Mouse (Mus musculus): ENCODE data around the gene Stx6.

The Stx6 gene

DNA sequence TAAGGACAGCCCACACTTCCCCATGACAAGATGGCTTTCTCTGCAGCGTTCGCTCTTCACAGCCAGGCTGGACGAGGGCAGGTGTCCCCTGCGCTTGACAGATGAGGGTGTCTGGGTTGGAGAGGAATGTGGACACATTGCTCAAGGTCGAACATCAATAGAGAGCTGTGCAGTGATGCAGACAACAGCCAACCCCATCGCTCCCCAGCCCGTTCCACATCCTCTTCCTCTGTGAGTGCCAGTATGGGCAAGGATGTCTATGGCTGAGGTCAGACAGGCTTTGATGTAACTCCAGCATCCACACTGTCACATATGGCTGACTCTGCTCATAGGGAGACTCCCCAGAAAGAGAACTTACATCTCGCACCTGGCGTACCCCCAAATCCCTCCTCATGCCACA is 74.9 kb downstream of the Stx6 start:
- DNase-seq (ENCODE audit: low read depth) = no peak

DNA sequence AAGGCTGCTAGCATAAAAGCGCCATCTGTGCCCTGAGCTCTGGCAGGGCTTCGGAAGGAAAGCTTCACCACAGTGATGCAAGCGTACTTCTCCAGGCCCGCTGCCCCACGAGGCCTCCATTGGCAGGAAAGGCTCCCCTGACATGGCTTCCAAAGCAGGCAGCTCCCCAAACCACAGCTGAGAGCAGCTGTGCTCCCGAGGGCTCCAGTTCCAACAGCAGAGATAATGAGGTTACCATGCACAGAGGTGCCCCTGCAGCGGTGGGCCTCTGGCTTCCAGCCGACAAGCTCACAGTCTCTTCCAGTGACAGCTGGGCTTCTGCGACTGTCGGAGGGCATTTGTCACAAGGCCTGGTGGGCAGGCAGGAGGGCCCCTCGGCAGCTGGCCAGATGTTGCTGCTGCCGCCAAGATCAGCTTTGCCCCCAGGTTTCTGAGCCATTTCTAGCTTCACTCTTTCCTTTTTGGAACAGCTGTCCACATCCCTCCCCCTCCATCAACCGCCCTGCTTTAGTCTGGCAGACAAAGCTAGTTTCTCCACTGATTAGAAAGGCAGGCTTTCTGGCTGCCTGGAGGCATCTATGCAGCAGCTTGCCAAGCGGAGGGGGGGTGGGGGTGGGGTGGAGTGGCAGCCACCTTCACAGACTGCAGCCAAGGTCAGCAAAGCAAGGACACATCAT is 75.6 kb downstream of the Stx6 start:
- no peak for DNase-seq (ENCODE audit: low read depth)

GRCm38 (mm10) chr1:155235641-155236040 is 77.1 kb downstream of the Stx6 start:
- DNase-seq (ENCODE audit: low read depth) = no peak

DNA sequence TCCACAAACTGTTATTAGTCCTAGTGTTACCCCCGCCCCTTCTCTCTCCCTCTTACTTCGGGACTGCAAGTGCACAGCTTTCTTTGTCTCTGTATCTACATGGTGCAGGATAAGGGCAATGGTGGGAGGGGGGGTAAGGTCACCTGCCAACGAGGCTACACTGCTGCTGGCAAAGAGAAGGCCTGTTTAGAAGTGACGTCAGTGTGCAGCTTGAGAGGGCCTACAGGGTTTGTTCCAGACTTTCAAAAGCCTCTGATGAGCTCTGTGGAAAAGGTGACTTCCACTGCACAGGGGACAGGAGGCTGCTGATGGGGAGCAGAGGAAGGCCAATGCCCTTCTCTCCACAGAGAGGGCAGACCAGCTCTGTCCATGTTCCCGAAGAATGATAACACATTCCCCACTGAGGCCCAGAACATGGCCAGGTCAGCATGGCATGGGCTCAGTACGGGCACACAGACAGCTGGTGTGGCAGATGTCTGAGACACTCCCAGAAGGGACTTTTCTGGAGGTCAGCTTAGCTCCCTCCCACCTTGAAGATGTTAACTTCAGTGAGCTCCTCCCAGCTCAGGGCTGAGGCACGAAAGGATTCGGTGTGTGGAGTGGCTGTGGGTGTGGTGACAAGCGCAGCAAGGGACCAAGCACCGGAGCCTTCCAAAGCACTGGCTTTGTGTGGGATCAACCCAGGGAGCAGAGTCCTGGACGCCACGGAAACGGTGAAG is 78.0 kb downstream of the Stx6 start:
- DNase-seq (ENCODE audit: low read depth) = no peak

DNA sequence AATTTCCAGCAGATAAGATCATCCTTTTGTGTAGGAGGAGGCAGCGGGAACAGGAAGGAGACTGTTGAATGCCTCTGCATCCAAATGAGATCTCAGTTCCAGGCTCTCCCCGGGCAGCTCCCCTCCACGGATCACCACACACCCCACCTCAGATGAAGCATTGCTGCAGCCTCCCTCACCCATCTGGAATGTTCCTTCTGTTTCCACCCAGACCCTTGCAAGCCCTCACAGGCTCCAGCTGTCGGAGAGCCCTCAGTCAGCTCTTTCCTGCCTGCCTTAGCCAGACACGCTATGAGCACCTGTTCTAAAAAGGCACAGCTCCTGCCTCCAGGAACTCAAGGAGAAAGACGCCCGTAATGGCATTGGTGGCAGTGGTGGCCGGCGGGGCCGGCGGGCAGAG is 78.9 kb downstream of the Stx6 start:
- no peak for DNase-seq (ENCODE audit: low read depth)

- no peak for DNase-seq (ENCODE audit: low read depth)
Measured at GRCm38 (mm10) chr1:155238126-155238525, 79.6 kb downstream of the Stx6 start.

DNA sequence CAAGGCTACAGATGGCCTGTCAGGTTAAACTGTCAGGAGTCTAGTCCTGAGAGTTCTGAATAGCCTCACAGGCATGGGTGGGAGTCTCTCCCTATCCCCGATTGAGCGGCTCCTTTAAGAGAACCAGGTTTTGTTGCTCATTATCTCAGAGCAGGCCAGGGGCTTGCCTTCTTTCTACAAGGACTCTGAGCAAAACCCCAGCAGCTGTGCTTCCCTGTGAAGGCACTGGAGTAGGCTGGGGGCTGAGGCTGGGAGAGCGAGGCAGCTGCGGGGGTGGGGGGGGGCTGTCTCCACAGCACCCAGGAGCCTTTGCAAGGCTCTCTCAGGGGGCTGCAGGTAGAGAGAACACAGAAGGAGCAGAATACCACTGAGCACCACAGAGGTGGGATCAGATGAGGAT is 80.7 kb downstream of the Stx6 start:
- DNase-seq (ENCODE audit: low read depth) = no peak

DNA sequence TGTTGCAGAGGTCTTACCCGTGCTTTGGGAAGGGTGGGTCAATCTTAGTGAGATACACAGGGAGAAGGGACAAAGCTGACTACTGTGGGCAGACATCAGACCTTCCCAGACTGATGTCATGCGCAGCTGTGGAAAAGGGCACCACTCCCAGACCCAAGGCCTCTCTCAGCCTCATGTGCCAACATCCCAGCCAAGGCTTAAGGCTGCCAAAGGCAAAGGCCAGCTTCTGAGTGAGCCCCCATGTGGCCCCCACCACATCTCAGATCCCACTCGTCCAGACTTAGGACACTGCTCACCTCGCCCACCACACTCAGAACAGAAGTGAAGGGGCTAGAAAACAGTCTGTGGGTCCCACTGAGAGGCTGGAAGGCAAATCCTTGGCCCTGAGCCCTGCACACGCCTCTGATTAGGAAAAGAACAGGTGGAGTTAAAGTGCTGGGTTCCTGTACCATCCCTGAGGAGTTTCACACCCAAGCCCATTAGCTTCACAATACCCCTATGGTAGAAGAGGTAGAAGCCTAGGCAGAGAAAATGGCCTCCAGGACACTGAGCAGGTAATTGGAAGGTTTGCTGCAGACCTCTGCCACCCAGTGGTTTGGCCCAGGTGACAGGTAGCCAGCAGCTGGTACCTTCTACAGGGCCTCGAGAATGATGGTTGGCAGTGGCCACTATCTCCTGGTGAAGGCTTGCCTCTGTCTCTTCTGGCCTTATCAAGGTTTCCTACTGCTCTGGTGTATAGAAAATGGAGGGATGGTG is 81.6 kb downstream of the Stx6 start:
- DNase-seq (ENCODE audit: low read depth) = no peak

- no peak for DNase-seq (ENCODE audit: low read depth)
Measured at GRCm38 (mm10) chr1:155241701-155242487, 83.4 kb downstream of the Stx6 start.

GRCm38 (mm10) chr1:155242488-155242745 is 83.9 kb downstream of the Stx6 start:
- DNase-seq (ENCODE audit: low read depth) = no peak

DNA sequence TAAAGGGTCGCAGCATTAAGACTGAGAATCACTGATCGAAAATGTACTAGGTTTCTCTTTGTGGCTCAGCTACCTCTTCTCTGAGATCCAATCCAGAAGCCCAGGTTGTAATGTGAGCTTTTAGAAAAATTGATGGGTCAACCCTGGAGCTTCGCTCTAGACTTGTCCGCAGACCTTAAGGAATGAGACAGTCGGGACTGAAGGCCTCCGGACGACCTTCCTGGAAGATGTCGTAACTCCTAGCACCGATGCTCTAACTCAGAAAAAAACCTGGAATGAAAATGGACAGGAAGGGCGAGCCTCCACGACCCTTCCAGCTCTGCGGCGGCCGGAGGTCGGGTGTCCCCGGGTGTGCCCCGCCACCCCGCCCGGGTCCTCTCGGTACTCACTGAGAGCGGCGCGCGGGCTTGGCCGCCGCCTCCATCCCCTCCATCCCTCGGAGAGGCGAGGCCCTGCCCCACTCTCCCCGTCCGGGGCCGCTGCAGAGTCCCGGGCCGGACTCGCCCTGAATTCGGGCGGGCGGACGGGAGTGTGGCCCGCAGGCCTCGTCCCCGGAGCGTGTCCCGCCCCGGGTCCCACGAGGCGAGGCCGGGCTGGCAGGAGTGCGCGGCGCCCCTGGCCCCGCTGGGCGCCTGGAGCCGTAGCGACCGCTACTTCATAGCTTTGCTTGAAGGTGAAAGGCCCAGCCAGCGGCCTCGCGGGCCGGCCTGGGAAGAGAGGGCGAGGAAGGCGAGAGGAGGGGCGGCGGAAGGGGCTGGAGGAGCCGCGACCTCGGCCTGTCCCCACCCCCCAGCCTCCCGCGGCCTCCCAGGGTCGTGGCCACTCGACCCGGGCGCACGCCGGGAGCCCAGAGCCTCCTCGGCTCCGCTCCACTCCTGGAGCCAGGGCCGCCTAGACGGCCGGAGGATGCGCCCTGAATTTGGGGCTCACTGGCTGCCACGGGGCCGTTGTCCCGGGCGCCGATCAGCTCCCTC is 85.6 kb downstream of the Stx6 start, which contains the start of gene BC034090:
BC034090 (minus strand) TSS at position 648 of the 974 bp plus-strand sequence.
- DNase-seq (ENCODE audit: low read depth) = no peak

- no peak for DNase-seq (ENCODE audit: low read depth)
Measured at GRCm38 (mm10) chr1:155244771-155245211, 86.3 kb downstream of the Stx6 start.

DNA sequence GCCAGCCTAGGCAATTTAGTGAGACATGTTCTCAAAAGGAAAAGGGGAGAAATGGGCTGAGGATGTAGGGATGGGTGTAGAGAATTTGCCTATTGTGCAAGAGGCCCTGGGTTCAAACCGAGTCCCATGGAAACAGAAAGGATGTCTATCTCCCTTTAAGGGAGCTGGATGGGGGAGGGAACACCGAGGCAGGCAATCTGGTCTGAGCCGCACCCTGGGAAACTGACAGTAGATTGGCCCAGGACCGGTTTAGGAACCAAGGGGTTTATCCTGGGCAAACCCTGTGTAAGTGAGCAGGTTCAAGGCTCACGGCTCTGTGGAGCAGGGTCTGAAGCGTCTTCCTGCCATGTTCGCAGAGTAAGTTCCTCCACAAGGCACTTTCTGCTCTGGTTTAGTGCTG is 87.0 kb downstream of the Stx6 start:
- no peak for DNase-seq (ENCODE audit: low read depth)

DNA sequence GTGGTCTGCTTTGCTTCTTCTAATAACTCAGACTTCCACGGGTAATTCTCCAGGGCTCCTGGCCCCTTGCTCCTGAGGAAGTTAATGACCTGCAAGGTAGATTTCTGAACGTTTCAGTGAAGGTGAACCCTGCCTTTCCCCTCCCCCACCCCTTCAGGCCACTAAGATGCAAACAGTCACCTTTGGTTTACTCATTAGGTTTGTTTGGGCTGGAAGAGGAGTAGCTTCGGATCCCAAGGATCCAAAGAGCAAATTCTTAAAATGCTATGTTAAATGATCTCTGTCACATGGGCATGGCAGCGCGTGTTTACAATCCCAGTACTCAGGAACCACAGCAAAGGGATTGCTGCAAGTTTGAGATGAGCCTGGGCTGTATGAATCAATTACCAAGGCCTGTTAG is 88.9 kb downstream of the Stx6 start:
- no peak for DNase-seq (ENCODE audit: low read depth)

- DNase-seq (ENCODE audit: low read depth) = no peak
Measured at GRCm38 (mm10) chr1:155248041-155248440, 89.5 kb downstream of the Stx6 start.

DNA sequence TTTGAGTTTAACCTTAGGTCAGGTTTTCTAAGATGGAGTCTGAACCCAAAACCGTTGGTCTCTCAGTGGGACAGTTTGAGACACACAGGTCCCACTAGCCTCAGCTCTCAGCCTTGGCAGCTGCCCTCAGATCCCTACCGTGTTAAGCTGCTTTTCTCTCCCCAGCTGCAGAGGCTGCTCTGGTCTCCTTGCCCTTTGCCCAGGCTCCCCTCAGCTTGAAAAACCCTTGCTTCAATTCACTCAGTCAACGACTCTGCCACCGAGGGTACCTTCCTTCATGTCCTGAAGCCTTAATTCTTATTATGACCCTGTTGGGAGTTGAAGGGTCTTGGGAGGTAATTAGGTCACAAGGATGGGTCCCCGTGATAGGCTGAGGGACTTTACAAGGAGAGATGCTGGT is 91.4 kb downstream of the Stx6 start:
- no peak for DNase-seq (ENCODE audit: low read depth)

GRCm38 (mm10) chr1:155250531-155251135 is 92.1 kb downstream of the Stx6 start:
- no peak for DNase-seq (ENCODE audit: low read depth)

- DNase-seq (ENCODE audit: low read depth) = no peak
Measured at GRCm38 (mm10) chr1:155251596-155251995, 93.1 kb downstream of the Stx6 start.

DNA sequence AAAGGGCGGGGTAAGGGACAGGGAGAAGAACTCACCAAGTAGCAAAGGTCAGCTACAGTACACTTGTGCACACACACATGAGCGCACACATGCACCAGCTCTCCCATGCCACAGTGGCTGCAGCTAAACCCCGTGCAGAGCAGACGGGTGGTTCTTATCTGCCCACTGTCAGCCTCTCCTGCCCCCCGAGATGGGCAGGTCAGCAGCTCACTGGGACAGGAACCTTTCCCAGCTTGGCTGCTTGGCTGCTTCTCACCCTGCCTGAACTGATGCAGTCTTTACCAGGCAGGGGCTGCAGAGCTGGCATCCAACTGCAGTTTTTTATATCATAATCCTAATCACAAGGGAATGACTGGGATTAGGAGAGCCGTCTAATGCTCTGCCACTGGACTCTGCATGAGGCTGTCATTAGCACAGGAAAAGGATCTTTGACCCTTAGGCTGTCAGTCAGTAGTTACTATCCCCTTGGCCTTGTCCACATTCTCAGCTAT is 94.2 kb downstream of the Stx6 start:
- no peak for DNase-seq (ENCODE audit: low read depth)

DNA sequence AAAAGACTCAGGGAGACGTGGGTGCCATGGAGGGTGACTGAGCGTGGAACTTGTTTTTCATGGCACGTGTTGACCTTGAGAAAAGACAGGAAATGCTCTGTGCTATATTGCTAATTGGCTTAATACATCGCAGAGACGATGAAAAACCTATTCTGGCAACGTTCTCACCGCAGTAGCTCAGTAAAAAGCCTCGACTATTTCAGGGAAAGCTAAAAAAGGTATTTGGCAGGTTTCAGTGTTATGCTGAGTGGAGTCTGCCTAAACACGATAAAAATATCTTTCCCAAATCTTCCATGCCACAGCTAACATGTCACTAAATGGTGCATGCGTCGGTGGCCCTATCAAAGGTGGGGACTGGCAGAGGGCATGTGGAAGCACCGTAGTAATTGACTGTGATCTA is 94.6 kb downstream of the Stx6 start:
- DNase-seq (ENCODE audit: low read depth) = no peak

DNA sequence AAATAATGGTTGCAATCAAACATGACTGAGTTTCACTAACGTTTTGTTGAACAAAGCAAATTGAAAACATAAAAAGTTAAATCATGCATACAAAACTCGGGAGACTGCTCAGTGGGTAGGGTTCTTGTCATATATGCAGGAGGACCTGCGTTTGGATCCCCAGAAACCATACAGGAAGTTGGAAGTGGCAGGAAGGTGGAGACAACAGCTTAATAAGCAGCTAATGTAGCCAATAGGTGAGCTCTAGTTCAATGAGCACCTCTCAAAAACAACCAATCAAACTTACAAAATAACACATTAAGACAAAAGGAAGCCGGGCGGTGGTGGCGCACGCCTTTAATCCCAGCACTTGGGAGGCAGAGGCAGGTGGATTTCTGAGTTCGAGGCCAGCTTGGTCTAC is 95.8 kb downstream of the Stx6 start:
- DNase-seq (ENCODE audit: low read depth) = no peak

Measured in naive thymus-derived CD4-positive, alpha-beta T cell, adult 2 months (primary cell).